Mouse (Mus musculus) T-helper 2 cell (primary cell): ENCODE measurements at regions not wholly inside any gene's neighbourhood (a gene's known extent, or its start where the extent isn't known, plus 50 kb on each side); places are given as distances from the start of the nearest gene placed in this dataset.

Experiments used
- in situ Hi-C: fragments of 300-600 bp; cut with MboI, MseI; formaldehyde crosslinking; loops from one replicate; pipeline ENCODE4 v1.15.1; 2025; ENCODE audit warnings: high pct_unique_total_duplicates

DNA sequence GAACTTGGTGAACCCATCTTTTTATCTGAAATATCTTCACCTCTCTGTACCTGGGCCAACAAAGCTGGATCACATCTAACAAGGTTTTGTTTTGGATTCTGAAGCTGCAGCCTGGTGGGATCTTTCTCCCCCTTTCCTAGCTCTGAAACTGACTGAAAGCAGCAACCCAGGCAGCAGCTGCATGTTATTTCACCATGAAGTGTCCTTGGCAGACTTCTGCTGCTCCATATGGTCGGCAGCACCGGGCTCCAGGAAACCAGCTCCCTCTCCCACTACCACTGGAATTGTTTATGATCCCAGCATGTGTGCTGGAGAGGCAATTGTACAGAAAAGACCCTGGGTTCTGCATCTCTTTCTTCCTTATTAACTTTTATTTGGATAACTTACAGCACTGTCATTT lies 145.0 kb downstream of the Spata18 start:
- in situ Hi-C loops: no loop called here

DNA sequence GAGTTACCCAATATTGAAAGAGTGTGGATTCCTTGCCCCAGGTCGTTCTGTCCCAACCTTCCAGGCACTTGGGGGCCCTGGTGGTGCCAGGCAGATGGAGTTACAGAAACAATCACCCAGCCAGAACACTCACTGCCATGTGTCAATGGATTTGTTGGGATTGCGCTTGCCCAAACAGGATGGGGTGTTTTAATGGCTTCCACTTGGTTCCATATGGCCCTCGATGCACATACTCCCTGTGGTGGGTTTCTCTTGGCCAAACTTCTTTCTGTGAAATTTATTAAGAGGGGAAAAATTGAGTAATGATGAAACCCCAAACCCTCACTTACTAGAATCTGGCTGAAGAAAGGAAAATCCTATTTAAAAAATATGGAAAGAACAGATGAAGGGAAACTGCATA lies 146.8 kb downstream of the Spata18 start:
- in situ Hi-C loops: no loop called here

DNA sequence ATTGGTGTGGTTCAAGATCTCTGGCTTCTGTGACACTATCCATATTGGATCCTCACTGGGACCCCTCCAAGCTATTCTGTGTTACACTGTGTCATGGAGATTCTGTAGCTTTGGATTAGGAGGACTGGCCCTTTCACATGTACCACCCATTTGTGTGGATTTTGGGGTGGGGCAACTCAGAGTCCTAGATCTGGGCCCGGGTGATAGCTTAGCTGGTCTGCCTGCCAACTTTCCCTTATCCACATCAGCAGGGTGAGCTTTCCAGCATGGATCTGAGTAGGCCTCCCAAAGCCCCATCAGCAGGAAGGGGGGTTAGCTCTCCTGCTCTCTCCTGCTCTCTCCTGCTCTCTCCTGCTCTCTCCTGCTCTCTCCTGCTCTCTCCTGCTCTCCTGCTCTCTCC lies 152.3 kb downstream of the Spata18 start:
- in situ Hi-C loops: no loop called here

DNA sequence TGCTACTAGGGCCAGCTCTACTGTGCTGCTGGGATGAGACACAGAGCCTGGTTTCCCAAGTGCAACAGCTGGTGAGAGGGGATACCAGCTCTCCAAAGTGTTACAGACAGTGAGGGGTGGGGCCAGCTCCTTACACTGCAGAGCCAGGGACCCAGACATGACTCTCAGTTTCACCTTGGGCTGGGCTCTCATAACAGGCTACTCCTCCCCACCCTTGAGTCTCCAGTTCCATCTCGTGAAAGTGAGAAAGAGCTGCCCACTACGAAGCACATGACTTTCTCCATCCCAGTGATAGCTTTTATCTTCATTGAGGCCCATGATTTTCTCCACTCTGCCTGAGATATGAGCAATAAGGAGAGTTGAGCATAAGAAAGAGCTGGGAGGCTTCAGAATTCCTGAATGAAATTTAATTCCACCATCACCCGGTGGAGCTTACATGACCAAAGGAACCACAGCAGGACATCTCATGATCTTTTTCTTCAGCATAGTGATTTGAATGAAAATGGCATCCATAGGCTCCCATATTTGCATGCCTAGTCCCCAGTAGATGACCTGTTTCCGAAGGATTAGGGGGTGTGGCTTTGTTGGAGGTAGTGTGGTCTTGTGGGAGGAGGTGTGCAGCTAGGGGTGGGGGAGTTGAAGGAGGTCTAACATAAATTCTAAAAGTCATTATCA lies 153.5 kb downstream of the Spata18 start:
- in situ Hi-C loops: no loop called here

DNA sequence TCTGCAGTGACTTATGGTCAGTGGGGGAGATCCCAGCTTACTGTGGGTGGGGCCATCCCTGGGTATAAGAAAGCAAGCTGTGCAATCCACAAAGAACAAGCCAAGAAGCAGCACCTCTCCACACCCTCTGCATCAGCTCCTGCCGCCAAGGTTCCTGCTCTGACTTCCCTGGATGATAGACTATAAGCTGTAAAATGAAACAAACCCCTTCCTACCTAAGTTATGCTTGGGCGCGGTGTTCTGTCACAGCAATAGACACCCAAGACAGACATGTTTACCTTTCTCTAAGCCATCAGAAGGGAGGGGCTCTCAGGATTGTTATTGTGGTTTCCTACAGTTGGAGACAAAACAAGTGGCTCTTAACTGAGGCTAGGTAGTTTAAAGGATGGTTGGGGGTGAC lies 159.5 kb downstream of the Spata18 start:
- in situ Hi-C loops: no loop called here

DNA sequence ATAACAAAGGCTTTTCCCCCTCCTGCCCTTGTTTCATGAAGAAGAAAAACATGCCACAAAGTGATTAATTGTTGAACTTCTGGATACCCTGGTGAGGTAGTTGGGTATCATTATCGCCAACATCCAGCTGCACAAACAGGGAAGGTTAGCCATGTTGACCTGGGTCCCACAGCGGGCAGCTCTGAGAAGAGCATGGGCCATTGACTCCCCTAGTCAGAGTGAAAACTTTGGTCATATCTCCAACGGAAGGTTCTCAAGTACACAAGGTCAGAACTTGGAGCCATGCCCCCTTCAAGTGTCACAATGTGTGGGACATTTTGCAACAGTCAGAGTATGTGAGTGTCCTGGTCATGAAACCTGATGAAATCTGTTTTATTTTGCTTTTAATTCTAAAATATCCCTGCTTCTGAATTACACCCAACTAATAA lies 159.9 kb downstream of the Spata18 start:
- in situ Hi-C loops: no loop called here

DNA sequence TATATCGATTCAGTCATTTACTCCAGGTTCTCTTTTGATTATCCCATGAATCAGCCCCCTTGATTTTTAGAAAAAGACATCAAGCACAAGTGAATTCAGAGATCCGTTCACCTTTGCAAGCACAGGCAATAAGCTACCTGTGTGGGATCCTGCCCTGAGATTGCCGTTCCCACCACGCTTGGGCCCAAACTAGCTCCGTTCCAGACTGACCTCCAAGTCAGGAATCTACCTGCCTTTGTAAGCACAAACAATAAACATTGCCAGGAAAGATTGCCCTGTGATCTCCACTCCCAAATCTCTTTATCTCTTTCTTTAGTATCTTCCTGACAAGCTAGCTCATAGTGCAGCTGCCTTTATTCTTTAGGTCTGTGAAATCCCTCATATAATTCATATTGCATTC lies 164.6 kb downstream of the Spata18 start:
- in situ Hi-C loops: no loop called here

DNA sequence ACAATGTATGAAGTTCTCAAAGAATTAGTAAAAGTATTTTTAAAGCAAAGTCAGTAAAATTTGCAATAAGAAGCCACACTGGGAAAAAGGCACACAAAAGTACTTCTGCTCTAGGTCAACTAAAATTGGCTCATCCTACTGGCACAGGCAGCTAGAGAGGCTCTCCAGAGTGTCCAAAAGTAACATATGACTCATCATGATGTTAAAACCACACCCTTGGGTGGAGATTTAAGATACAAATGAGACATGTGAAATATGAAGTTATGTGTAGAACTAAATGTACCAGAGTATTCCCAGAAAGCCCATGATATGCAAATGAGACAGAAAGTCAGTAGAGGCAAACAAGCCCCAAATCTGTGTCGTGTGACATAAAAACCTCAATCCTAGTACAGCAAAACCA lies 166.0 kb downstream of the Spata18 start:
- in situ Hi-C loops: no loop called here

DNA sequence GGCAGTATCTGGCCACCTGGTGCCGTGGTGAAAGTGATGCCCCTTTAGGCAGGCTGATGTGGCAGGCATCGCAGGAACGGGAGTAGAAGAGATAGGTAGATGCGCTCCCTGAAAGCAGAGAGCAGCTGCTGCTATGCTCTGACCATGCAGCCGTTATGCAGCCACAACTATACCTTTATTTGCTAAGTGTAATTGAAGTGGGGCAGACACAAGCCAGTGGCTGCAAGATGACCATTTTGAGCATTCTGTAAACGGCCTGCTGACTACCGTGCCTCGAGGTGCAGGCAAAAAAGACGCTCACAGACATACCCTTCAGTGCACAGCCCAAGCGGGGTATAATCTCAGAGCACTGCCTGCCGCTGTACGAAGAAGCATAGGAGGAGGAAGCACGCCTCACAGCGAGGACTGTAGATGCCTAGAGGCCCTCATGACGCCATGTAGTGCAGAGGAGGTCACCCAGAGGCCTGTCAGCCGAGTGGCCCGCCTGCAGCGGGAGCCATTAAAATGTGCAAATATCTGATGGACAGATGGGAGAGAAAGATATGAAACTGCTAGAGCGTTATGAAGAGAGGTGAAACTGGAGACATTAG lies 170.9 kb downstream of the Spata18 start:
- in situ Hi-C loops: no loop called here

DNA sequence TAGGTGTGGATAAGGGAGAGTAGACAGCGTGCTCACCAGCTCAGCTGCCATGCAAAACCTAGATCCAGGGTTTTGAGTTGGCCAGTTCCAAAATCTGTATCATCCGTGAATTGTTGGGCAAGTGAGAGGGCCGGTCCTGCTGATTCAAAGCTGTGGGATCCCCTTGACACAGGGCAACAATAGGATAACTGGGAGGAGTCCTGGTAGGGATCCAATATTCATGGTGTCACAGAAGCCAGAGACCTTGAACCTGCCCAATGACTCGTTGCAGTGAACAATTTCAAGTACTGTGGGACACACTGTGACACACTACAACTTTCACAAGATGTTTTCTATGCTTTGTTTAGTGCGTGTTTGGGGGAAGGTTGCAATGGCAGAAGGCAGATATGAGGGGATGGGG lies 172.2 kb downstream of the Spata18 start:
- in situ Hi-C loops: no loop called here

DNA sequence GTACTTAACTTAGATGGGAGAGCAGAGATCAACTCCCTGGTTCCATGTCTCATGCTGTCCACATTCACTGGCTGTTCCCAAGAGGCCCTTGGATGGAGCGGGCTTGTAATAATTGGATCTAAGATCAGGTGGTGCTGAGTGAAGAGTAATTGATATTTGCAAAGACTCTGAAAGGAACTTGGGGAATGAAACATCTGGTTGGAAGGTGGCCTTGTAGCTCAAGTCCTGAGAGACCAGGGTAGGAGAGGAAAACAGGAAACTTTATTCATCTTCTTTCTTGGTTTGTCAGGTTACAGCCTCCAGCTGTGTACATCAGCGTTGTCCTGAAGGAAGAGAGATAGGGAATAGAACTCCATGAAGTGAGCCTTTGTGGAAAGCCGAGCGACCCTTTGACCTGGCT lies 175.8 kb downstream of the Spata18 start:
- in situ Hi-C loops: no loop called here

DNA sequence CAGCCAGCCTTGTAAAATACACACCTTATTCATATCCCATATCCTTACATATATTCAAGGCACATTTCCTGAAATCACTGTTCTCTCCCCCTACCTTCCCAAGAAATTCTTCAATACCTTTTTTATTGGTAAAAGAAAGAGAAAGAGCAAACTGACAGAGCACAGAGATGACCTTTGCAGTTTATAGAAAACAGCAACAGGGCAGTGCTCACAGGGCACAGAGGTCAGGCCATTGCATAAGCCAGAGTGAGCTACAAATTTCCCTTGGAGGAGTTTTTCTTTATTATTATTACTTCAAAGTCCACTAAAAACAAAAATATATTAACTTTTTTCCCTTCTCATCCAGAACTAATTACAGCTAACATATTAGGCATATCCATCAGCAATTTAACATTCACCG lies 182.5 kb downstream of the Spata18 start:
- in situ Hi-C loops: no loop called here

DNA sequence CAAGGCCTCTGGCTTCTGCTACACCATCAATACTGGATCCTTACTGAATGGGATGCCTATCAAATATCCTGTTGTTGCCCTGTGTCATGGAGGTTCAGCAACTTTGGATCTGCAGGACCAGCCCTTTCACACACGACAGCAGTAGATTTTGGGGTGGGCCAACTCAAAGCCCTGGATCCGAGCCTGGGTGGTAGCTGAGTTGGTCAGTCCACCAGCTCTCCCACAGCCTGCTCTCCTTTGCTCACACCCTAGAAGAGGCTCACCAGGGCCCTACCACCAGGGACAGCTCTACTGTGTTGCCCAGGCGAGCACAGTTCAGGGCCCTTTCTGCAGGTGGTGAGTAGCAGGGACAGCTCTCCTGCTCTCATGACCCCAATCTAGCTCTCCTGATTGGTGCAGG lies 192.6 kb downstream of the Spata18 start:
- in situ Hi-C loops: no loop called here

DNA sequence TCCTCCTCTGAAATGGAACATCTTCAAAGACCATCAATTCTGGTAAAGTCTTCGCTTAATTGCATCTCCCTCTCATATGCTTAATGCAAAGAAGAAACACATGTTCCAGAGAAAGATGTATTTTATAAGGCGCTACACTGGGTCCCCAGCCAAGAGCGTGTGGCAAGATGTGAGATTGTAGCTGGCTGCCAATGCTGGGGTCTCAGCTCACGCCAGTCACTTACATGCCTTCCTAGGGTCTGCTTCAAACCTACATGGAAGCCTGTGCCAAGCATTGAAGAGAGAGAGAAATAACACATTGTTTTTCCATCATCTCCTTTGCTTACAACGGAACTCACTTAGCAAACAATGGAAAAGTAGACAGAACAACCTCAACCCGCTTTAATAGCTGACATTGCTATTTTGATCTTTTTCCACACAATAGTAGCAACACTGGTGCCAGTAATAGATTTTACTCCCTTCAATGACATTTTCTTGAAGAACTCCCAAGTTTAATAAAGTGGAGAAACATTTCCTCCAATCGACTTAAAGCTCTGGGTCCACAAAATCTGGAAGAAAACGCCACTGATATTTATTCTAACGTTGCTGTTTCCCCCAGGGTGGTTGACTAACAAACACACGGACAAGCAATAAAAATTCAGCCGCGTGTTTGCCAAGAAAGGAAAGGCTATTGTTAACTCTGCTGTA lies 195.1 kb downstream of the Spata18 start:
- in situ Hi-C loops: no loop called here

DNA sequence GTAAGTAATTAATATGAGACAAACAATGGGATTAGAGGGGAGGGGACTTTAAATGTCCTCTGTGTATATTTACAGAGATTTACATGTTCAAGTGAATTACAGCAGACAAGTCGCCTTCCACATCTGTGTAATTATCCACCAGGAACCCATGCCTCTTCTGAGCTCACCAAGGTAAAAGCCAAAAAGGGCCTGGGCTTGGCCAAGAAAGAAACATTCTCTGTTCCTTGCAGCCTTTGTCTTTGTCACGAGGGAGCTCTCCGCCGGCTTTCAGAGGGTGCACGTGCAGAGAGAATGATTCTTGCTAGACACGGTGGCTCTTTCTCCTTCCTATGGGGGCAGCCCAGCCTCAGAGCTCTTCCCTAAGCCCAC lies 195.6 kb downstream of the Spata18 start:
- in situ Hi-C loops: no loop called here

DNA sequence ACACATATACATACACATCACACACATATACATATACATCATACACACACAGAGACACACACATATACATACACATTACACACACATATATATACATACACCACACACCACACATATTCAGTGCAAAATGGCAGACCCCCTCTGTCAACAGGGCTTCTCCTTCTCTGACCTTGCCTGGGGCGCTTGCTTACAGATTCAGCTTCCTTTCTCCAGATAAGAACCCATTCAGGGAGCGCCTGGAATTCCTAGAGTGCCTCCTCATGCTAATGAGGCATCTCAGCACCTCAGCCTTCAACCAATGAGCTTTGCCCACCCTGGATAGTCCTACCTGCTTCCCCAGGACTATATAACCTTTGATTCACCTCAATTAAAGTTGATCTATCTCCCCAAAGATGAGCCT lies 200.3 kb downstream of the Spata18 start:
- in situ Hi-C loops: loop anchor here (5.0 kb wide), 1 partner anchor 431 kb away; no protein-coding TSS in a partner anchor

DNA sequence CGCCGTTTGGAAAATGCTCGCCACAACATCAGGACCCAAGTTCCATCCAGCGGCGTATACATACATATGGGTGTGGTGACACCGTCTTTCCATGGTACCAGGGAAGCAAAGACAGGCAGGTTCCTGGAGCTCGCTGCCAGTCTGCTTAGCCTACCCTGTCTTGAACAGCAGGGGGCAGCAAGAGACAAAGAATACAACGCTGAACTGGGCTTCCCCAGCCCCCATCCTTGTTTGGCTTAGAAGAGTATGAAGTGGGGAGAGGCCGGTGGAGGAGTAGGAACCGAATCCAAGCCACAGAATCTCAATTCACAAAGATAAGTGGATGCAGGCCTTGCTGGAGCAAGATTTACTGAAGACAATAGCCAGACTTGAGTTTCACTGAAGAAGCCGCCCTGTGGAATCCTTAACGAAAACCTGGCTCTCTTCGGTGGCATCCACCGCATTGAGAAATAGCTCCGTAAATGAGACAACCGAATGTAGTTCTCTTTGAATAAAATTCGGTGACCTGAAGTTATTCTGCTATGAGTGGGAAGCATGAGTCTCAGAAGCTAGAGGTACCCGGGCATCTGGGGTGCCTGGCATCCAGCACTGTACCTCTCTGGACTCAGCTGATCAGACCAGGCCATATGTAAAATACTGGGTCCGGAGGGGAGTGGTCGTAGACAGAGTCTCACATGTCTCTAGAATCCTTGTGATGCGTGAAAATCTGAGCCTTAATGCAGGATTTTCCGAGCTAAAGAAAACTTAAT lies 203.0 kb downstream of the Spata18 start:
- in situ Hi-C loops: loop anchor here (5.0 kb wide), 1 partner anchor 428 kb away; no protein-coding TSS in a partner anchor

DNA sequence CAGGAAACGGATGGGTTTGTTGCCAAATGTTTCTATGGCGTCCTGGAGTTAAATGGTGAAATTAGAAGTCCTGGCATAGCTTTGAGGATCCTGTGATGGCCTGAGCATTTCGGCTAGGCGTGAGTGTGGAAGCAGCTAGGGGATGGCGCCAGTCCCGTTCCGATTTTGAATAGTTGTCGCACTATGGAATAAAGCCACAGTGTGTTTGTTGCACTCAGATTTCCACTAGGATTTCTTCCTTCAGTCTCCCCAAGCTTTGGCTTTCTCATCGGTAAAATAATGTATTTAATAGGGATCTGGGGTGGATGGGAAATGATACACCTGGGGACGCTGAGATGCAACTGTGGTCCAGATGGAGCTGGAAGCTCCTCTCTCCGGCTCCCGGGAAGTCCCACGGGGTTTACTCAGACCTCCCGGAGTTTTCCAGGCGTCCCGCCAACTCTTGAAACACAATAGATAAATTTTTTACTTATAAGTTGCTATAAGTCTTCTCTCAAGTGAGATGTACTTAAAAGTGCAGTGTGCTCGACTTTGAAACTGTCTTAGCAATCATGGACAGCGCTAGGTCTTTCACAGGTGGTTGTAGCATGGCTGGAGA lies 203.7 kb downstream of the Spata18 start:
- in situ Hi-C loops: loop anchor here (5.0 kb wide), 1 partner anchor 427 kb away; no protein-coding TSS in a partner anchor

DNA sequence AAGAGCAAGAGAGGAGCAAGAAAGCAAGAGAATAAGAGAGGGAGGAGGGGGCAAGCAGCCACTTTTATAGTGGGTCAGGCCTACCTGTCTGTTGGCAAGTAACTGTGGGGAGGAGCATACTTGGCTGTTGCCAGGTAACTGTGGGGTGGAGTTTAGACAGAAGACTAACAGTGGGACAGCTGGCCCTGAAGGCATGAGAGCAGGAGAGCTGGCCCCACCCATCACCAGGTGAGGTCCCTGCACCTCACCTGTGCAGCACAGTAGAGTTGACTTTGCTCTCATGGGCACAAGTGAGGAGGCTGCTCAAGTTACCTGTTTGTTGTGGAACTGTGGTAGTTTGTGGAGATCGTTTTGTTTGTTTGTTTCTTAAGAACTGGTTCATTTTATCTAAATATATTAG lies 208.1 kb downstream of the Spata18 start:
- in situ Hi-C loops: no loop called here

DNA sequence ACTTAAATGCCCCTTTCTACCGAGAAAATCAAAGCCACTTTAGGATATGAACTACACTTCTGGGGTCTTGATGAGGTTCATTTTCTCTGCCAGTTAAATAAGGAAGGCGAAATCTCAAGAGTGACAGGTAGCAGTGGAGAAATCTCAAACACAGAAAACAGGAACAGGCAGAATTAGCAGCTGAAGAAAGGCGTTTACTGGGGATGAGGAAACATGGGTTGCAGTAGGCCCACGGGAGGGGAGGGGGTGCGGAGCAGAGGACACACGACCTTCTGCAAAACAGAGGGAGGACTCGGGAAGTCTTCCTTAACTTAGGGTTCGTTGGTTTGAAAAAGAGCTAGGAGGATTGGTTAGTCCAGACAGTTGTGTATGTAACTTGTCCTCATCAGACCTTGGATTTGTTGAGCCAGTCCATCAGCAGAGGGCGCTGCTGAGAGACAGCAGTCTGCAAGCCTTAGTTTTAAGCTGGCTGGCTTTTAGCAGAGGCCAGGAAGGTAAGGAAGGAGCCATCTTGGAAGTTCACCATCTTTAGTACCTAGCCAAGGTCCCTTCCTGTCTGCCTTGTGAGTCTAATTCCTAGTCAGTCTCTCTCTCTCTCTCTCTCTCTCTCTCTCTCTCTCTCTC lies 204.0 kb downstream of the Usp46 start:
- in situ Hi-C loops: no loop called here

DNA sequence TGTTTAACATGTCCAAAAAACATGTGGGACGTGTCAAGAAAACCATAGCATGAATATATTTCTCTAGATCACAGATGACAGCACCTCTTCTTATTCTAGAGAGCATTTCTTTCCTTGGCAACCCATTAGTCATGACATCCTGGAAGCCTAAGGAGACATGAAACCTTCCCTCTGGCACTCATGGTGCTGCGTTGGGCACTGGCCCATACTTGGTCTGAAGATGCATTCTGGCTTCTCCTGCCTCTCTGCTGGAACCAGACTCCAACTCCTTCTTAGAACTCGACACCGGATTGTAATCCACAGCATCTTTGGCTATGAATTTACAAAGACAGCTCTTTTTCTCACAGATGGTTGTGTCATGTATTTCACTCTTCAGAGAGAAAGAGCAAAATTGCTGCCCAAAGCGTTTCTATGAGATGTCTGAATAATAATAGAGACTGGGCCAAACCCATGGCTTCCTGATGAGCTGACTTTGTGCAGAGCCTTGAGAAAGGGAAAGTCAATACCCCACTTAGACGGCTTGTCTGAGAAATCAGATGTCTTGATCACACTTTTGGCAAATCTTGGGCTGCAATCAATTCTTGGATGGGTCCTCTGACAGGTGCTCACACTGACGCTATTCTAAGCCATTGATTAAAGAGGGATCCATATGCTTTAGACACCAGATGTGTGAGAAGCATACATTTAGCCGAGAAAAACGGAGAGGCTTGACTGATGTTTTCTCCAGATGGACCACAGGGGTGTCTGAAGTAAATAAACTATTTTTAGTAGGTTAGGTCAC lies 195.4 kb downstream of the Usp46 start:
- in situ Hi-C loops: no loop called here
